Mouse (Mus musculus): ENCODE data around the gene Surf4. TPM values are rescaled to one million over a fixed set of nuclear protein-coding genes. Genes with fewer than 3 reads are reported as not detected.

Gene Surf4
- polyA plus RNA-seq, 1 experiment from 2014 or later: 144 TPM

- no peaks in the 10 kb centered on the region for H3K9me3 ChIP-seq (ENCODE audit: control insufficient read depth, low read length)
- peaks cover 16% of the 10 kb centered on the region; the same call in 1 of the 2 replicates for H3K36me3 ChIP-seq (ENCODE audit: control insufficient read depth, insufficient read depth, low read length)
- H3K4me3 ChIP-seq (ENCODE audit: low read depth, low read length): no peak overlapping the region
- no peaks in the 10 kb centered on the region for H3K27me3 ChIP-seq (ENCODE audit: control insufficient read depth, insufficient read depth, low read length)
- no peak overlapping the region for H3K9ac ChIP-seq (ENCODE audit: low read length)
- ATAC-seq (replicated peaks; ENCODE audit: low FRiP score) (no peak), DNase-seq (ENCODE audit: low spot score) (no peak)
- 96% methylated on average over 2 of the region's 2 CpGs for WGBS
- H3K4me1 ChIP-seq (replicated peaks; ENCODE audit: control insufficient read depth, insufficient read depth, low read length): no peaks in the 10 kb centered on the region
- H3K27ac ChIP-seq (ENCODE audit: low read depth, low read length): no peak overlapping the region
- no peak overlapping the region for H3K4me2 ChIP-seq (ENCODE audit: low read depth, low read length, severe bottlenecking)
Measured at GRCm38 (mm10) chr2:26957488-26957859, 23.7 kb upstream of the Surf4 start.

- H3K4me1 ChIP-seq (replicated peaks; ENCODE audit: control insufficient read depth, insufficient read depth, low read length): no peaks in the 10 kb centered on the region
- DNase-seq (ENCODE audit: low spot score): no peak
- WGBS: 96% methylated on average over 12 of the region's 12 CpGs
Measured at GRCm38 (mm10) chr2:26956811-26957487, 23.2 kb upstream of the Surf4 start.

GRCm38 (mm10) chr2:26954735-26955395 lies 21.1 kb upstream of the Surf4 start:
- peaks cover 16% of the 10 kb centered on the region; the same call in 1 of the 2 replicates for H3K36me3 ChIP-seq (ENCODE audit: control insufficient read depth, insufficient read depth, low read length)
- H3K27me3 ChIP-seq (ENCODE audit: control insufficient read depth, insufficient read depth, low read length): no peaks in the 10 kb centered on the region
- ATAC-seq (replicated peaks; ENCODE audit: low FRiP score) (no peak), DNase-seq (ENCODE audit: low spot score) (no peak)
- H3K9ac ChIP-seq (ENCODE audit: low read length): no peak overlapping the region
- no peak overlapping the region for H3K4me3 ChIP-seq (ENCODE audit: low read depth, low read length)
- no peak overlapping the region for H3K4me2 ChIP-seq (ENCODE audit: low read depth, low read length, severe bottlenecking)
- no peaks in the 10 kb centered on the region for H3K4me1 ChIP-seq (replicated peaks; ENCODE audit: control insufficient read depth, insufficient read depth, low read length)
- no peaks in the 10 kb centered on the region for H3K9me3 ChIP-seq (ENCODE audit: control insufficient read depth, low read length)
- H3K27ac ChIP-seq (ENCODE audit: low read depth, low read length): no peak overlapping the region
- WGBS: 97% methylated on average over 2 of the region's 2 CpGs

More at GRCm38 (mm10) chr2:26956811-26957487, 23.2 kb upstream of the Surf4 start:
- Histone ChIP-seq H3K27me3 (ENCODE audit: control insufficient read depth, insufficient read depth, low read length) (no peaks in the 10 kb centered on the region), H3K36me3 (ENCODE audit: control insufficient read depth, insufficient read depth, low read length) (peaks cover 16% of the 10 kb centered on the region; the same call in 1 of the 2 replicates), H3K4me2 (ENCODE audit: low read depth, low read length, severe bottlenecking) (no peak overlapping the region), H3K4me3 (ENCODE audit: low read depth, low read length) (no peak overlapping the region), H3K27ac (ENCODE audit: low read depth, low read length) (no peak overlapping the region), H3K9me3 (ENCODE audit: control insufficient read depth, low read length) (no peaks in the 10 kb centered on the region), H3K9ac (ENCODE audit: low read length) (no peak overlapping the region)
- ATAC-seq (replicated peaks; ENCODE audit: low FRiP score): no peak

GRCm38 (mm10) chr2:26952866-26953265 lies 19.1 kb upstream of the Surf4 start:
- peaks cover 10% of the 10 kb centered on the region; the same call in 1 of the 2 replicates for H3K36me3 ChIP-seq (ENCODE audit: control insufficient read depth, insufficient read depth, low read length)
- no peak overlapping the region for H3K4me2 ChIP-seq (ENCODE audit: low read depth, low read length, severe bottlenecking)
- no peak overlapping the region for H3K27ac ChIP-seq (ENCODE audit: low read depth, low read length)
- H3K9ac ChIP-seq (ENCODE audit: low read length): no peak overlapping the region
- DNase-seq (ENCODE audit: low spot score) (no peak), ATAC-seq (replicated peaks; ENCODE audit: low FRiP score) (no peak)
- no peaks in the 10 kb centered on the region for H3K27me3 ChIP-seq (ENCODE audit: control insufficient read depth, insufficient read depth, low read length)
- H3K4me1 ChIP-seq (replicated peaks; ENCODE audit: control insufficient read depth, insufficient read depth, low read length): no peaks in the 10 kb centered on the region
- WGBS: 96% methylated on average over 8 of the region's 8 CpGs
- H3K4me3 ChIP-seq (ENCODE audit: low read depth, low read length): no peak overlapping the region
- no peaks in the 10 kb centered on the region for H3K9me3 ChIP-seq (ENCODE audit: control insufficient read depth, low read length)

GRCm38 (mm10) chr2:26952193-26952592 lies 18.5 kb upstream of the Surf4 start:
- 92% methylated on average over 4 of the region's 4 CpGs for WGBS
- Histone ChIP-seq H3K9me3 (ENCODE audit: control insufficient read depth, low read length) (no peaks in the 10 kb centered on the region), H3K4me1 (replicated peaks; ENCODE audit: control insufficient read depth, insufficient read depth, low read length) (no peaks in the 10 kb centered on the region), H3K4me3 (ENCODE audit: low read depth, low read length) (no peak overlapping the region), H3K4me2 (ENCODE audit: low read depth, low read length, severe bottlenecking) (no peak overlapping the region), H3K27me3 (ENCODE audit: control insufficient read depth, insufficient read depth, low read length) (no peaks in the 10 kb centered on the region), H3K9ac (ENCODE audit: low read length) (no peak overlapping the region), H3K27ac (ENCODE audit: low read depth, low read length) (no peak overlapping the region), H3K36me3 (ENCODE audit: control insufficient read depth, insufficient read depth, low read length) (peaks cover 6% of the 10 kb centered on the region; the same call in 1 of the 2 replicates)
- DNase-seq (ENCODE audit: low spot score) (no peak), ATAC-seq (replicated peaks; ENCODE audit: low FRiP score) (no peak)

- Histone ChIP-seq H3K4me3 (ENCODE audit: low read depth, low read length) (no peak overlapping the region), H3K4me1 (replicated peaks; ENCODE audit: control insufficient read depth, insufficient read depth, low read length) (no peaks in the 10 kb centered on the region), H3K9me3 (ENCODE audit: control insufficient read depth, low read length) (no peaks in the 10 kb centered on the region), H3K4me2 (ENCODE audit: low read depth, low read length, severe bottlenecking) (no peak overlapping the region), H3K27me3 (ENCODE audit: control insufficient read depth, insufficient read depth, low read length) (no peaks in the 10 kb centered on the region), H3K9ac (ENCODE audit: low read length) (no peak overlapping the region), H3K36me3 (ENCODE audit: control insufficient read depth, insufficient read depth, low read length) (peaks cover 6% of the 10 kb centered on the region; the same call in 1 of the 2 replicates), H3K27ac (ENCODE audit: low read depth, low read length) (no peak overlapping the region)
- no peak for DNase-seq (ENCODE audit: low spot score)
- ATAC-seq (replicated peaks; ENCODE audit: low FRiP score): no peak
- 88% methylated on average over 8 of the region's 8 CpGs for WGBS
Measured at GRCm38 (mm10) chr2:26951346-26951905, 17.7 kb upstream of the Surf4 start.

- Histone ChIP-seq H3K4me2 (ENCODE audit: low read depth, low read length, severe bottlenecking) (no peak overlapping the region), H3K36me3 (ENCODE audit: control insufficient read depth, insufficient read depth, low read length) (peaks cover 6% of the 10 kb centered on the region; the same call in 1 of the 2 replicates), H3K4me1 (replicated peaks; ENCODE audit: control insufficient read depth, insufficient read depth, low read length) (no peaks in the 10 kb centered on the region), H3K9ac (ENCODE audit: low read length) (no peak overlapping the region), H3K4me3 (ENCODE audit: low read depth, low read length) (no peak overlapping the region), H3K27me3 (ENCODE audit: control insufficient read depth, insufficient read depth, low read length) (no peaks in the 10 kb centered on the region), H3K27ac (ENCODE audit: low read depth, low read length) (no peak overlapping the region), H3K9me3 (ENCODE audit: control insufficient read depth, low read length) (no peaks in the 10 kb centered on the region)
- ATAC-seq (replicated peaks; ENCODE audit: low FRiP score) (no peak), DNase-seq (ENCODE audit: low spot score) (no peak)
- WGBS: 83% methylated on average over 2 of the region's 2 CpGs
Measured at GRCm38 (mm10) chr2:26950411-26950810, 16.7 kb upstream of the Surf4 start.

GRCm38 (mm10) chr2:26943253-26943652 lies 9.5 kb upstream of the Surf4 start:
- H3K4me1 ChIP-seq (replicated peaks; ENCODE audit: control insufficient read depth, insufficient read depth, low read length): no peaks in the 10 kb centered on the region
- no peak overlapping the region for H3K4me2 ChIP-seq (ENCODE audit: low read depth, low read length, severe bottlenecking)
- no peak overlapping the region for H3K4me3 ChIP-seq (ENCODE audit: low read depth, low read length)
- H3K9ac ChIP-seq (ENCODE audit: low read length): no peak overlapping the region
- no peaks in the 10 kb centered on the region for H3K9me3 ChIP-seq (ENCODE audit: control insufficient read depth, low read length)
- DNase-seq (ENCODE audit: low spot score) (no peak), ATAC-seq (replicated peaks; ENCODE audit: low FRiP score) (no peak)
- no peak overlapping the region for H3K27ac ChIP-seq (ENCODE audit: low read depth, low read length)
- no peaks in the 10 kb centered on the region for H3K27me3 ChIP-seq (ENCODE audit: control insufficient read depth, insufficient read depth, low read length)
- WGBS: 82% methylated on average over 3 of the region's 3 CpGs
- no peaks in the 10 kb centered on the region for H3K36me3 ChIP-seq (ENCODE audit: control insufficient read depth, insufficient read depth, low read length)

Measured in forebrain, embryonic 11.5 days (tissue).